Mouse (Mus musculus) gastrocnemius, postnatal 14 days (tissue): ENCODE measurements around the gene Olfr347. TPM values are rescaled to one million over a fixed set of nuclear protein-coding genes. Genes with fewer than 3 reads are reported as not detected.

Experiments used
- DNase-seq: peaks from one replicate; pipeline ENCODE4 v3.0.0; 2021; ENCODE audit warnings: mixed read lengths
- intact Hi-C: fragments of 180-260 bp; cut with DNase I; formaldehyde crosslinking; loops from one replicate; pipeline ENCODE4 v1.15.1; 2025; ENCODE audit warnings: low total_unique reads
- long read RNA-seq, 2 experiments: library from polyadenylated mRNA; stranded (forward); transcript quantifications; one replicate each; pipeline ENCODE4 v2.0.0; 2021
- total RNA-seq, 2 experiments: library from RNA; stranded (reverse); gene quantifications; 2 replicates each; pipeline ENCODE4 v1.2.3; 2021

Olfr347 gene
- total RNA-seq: not detected
- long read RNA-seq, experiment 1: 0 reads
- long read RNA-seq, experiment 2: 0 reads

DNA sequence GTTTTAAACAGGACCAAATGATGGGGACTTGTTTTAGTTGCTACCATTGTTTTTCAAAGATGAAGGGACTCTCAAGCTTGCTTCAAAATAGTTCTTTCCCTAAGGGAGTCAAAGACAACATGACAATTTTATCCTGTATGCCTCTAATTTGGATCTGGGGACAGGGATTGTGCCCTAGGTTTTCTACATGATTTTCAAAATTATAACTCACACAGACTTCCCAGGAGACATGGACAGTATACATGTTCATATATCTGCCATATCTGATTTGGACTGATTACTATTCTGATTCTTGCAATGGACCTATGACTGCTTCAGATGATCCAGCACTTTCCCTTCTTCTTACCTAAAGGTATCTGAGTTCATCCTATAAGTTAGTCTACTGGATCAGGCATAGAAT, at the start of gene Olfr347:
Olfr347 (plus strand) TSS at position 301 of the 400 bp plus-strand sequence.
- intact Hi-C loops: no loop called here
- DNase-seq: no peak

DNA sequence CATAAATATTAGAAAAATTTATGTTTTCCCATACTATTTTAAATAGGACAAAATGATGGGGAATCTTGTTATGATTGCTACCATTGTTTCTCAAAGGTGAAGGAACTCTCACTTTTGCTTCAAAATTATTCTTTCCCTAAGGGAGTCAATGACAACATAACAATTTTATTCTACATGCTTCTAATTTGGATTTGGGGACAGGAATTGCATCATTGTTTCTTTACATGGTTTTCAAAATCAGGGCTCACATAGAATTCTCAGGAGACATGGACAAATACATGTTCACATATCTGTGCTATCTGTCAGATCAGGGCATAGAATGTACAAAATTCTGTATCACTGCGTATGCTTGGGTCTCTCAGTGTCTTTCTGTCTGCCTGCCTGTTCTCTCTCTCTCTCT, 46.2 kb upstream of the Olfr347 start, which contains the start of gene Olfr346:
Olfr346 (plus strand) TSS at position 301 of the 400 bp plus-strand sequence.
- no peak for DNase-seq
- intact Hi-C loops: no loop called here

DNA sequence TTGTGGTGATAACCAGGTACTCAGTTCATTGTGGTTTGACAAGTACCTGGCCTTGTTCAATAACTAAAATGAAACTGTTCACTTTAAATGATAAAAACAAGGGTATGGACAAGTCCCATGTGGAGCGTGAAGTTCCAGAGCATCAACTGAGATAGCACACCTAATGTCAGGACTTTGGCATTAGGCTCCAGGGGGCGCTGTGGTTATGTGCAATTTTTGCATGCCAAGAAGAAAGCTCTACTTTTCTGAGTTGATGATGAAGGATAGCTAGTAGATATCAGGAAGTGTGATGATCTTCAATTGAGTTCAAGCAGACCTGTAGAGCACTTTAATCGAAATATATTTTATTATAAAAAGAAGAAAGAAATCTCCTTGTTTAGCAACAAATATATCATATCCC, 4.5 kb downstream of the Olfr347 start:
- intact Hi-C loops: no loop called here
- no peak for DNase-seq

DNA sequence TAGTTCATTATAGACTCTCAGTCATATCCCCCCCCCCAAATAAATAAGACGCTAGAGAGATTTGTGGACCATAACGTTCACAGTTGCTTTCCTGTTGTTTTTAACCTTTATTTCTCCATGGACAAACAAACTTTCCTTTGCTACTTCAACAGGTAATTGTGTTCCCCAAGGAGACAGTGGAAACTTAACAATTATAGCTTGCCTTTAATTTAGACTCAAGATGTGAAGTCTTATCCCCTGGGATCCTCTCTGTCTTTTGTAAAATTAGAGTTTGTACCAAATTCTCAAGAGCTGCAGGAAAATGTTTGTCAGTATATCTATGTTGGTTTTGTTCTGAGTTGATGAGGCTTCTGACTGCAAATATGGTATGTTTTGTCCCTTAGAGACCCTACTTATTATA, 52.3 kb downstream of the Olfr347 start, which contains the start of gene Olfr348:
Olfr348 (plus strand) TSS at position 301 of the 400 bp plus-strand sequence.
- DNase-seq: no peak
- intact Hi-C loops: no loop called here

Other genes with a start within 250 kb of the Olfr347 start
- not detected for gene Olfr341, start 249.4 kb upstream of the Olfr347 start, total RNA-seq
- gene Olfr342, start 206.9 kb upstream of the Olfr347 start, total RNA-seq: not detected
- not detected for gene Olfr344, start 165.2 kb upstream of the Olfr347 start, total RNA-seq
- not detected for gene Olfr345, start 91.9 kb upstream of the Olfr347 start, total RNA-seq
- not detected for gene Olfr346, start 46.1 kb upstream of the Olfr347 start, total RNA-seq
- gene Olfr348, start 52.4 kb downstream of the Olfr347 start, total RNA-seq: not detected
- not detected for gene Olfr50, start 58.6 kb downstream of the Olfr347 start, total RNA-seq
- not detected for gene Olfr3, start 85.1 kb downstream of the Olfr347 start, total RNA-seq
- not detected for gene Olfr350, start 114.4 kb downstream of the Olfr347 start, total RNA-seq
- gene Olfr351, start 130.8 kb downstream of the Olfr347 start, total RNA-seq: not detected
- not detected for gene Olfr352, start 136.6 kb downstream of the Olfr347 start, total RNA-seq
- not detected for gene Olfr353, start 161.0 kb downstream of the Olfr347 start, total RNA-seq
- gene Olfr354, start 173.8 kb downstream of the Olfr347 start, total RNA-seq: not detected
- gene Olfr355, start 197.0 kb downstream of the Olfr347 start, total RNA-seq: not detected
- gene Olfr356, start 205.2 kb downstream of the Olfr347 start, total RNA-seq: not detected